Mouse (Mus musculus) midbrain, embryonic 12.5 days (tissue): ENCODE measurements at regions not wholly inside any gene's neighbourhood (a gene's known extent, or its start where the extent isn't known, plus 50 kb on each side); places are given as distances from the start of the nearest gene placed in this dataset.

Source experiments
- ATAC-seq: fragments of 200-750 bp; cut with Nextera tagmentation; 2 replicates; pipeline ENCODE4 v1.8.0; 2017; ENCODE audit warnings: low read depth, moderate TSS enrichment, moderate library complexity; ENCODE audit not compliant: low FRiP score
- H3K27ac ChIP-seq: fragments of 300-500 bp; sonication (generic); replicated peaks from 2 replicates; pipeline ENCODE4 v1.5.1; 2016; ENCODE audit warnings: mild to moderate bottlenecking
- H3K27me3 ChIP-seq: fragments of 300-500 bp; sonication (generic); 2 replicates; pipeline ENCODE4 v1.6.1; 2016; ENCODE audit warnings: mild to moderate bottlenecking
- H3K36me3 ChIP-seq: fragments of 300-500 bp; sonication (generic); 2 replicates; pipeline ENCODE4 v1.6.1; 2016
- H3K4me1 ChIP-seq: fragments of 300-500 bp; sonication (generic); 2 replicates; pipeline ENCODE4 v1.6.1; 2016
- H3K4me2 ChIP-seq: fragments of 300-500 bp; sonication (generic); replicated peaks from 2 replicates; pipeline ENCODE4 v1.6.1; 2016; ENCODE audit warnings: mild to moderate bottlenecking, moderate library complexity
- H3K4me3 ChIP-seq: fragments of 300-500 bp; sonication (generic); 2 replicates; pipeline ENCODE4 v1.5.1; 2016; ENCODE audit warnings: mild to moderate bottlenecking
- H3K9ac ChIP-seq: fragments of 300-500 bp; sonication (generic); replicated peaks from 2 replicates; pipeline ENCODE4 v1.6.1; 2016; ENCODE audit warnings: mild to moderate bottlenecking, moderate library complexity
- H3K9me3 ChIP-seq: fragments of 300-500 bp; sonication (generic); 2 replicates; pipeline ENCODE4 v1.6.1; 2016; ENCODE audit warnings: mild to moderate bottlenecking
- WGBS: fragments of 180-500 bp; shearing (Covaris S2); methylation state at CpG from one replicate; pipeline ENCODE4 v1.1.7; 2016; 5-methylcytosine and 5-hydroxymethylcytosine counted together

DNA sequence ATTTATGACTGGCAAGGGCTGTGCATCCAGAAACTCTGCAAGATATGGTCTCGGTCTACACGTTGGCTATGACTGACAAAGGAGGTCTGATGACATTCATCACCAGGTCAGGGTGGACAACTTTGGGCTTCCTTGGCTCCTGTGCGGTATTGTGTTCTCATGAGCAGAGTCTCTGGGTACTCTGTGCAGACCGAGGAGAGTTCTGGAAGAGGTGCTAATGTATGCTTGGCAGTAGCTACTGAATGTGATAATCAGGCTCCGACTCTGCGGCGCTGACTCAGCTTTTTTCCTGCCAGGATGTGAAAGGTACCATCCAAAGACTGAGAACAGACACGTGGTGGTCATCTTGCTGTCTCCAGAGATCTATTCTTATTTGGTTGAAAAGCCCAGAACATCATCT is 94.5 kb upstream of the Oxgr1 start:
- no peak overlapping the region for H3K4me3 ChIP-seq
- no peaks in the 10 kb centered on the region for H3K36me3 ChIP-seq
- H3K4me2 ChIP-seq: no peak overlapping the region
- H3K27me3 ChIP-seq: peaks cover 47% of the 10 kb centered on the region
- peaks cover 16% of the 10 kb centered on the region for H3K4me1 ChIP-seq
- no peak overlapping the region for H3K9ac ChIP-seq
- WGBS: 90% methylated on average over 8 of the region's 8 CpGs
- no peak for ATAC-seq
- no peaks in the 10 kb centered on the region for H3K9me3 ChIP-seq
- no peak overlapping the region for H3K27ac ChIP-seq

DNA sequence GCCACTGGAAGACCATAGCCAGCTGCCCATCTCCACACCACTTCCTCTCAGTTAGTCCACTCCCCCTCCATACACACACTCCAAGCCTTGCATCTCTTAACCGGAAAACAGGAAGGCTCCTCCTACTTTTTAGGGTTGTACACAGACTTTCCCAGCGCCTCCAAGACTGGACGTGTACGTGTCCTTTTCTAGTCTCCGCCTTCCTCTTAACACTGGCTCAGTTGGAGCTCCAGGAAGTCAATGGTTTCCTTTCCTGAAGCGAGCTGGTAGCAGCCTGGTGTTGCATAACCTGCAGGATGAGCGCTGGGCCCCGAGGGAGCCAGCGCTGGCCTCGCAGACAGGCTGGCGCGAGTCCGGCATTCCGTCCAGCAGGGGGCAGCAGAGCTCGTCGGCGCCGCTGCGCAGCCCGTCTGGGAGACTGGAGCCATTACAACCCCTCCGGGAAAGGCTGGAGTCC is 95.5 kb upstream of the Oxgr1 start:
- WGBS: 1% methylated on average over 21 of the region's 21 CpGs
- ATAC-seq: peak; percentile 89
- Histone ChIP-seq H3K9me3 (no peaks in the 10 kb centered on the region), H3K27ac (no peak overlapping the region), H3K36me3 (no peaks in the 10 kb centered on the region), H3K27me3 (peaks cover 47% of the 10 kb centered on the region), H3K4me2 (peak overlapping the region; percentile 49), H3K9ac (no peak overlapping the region), H3K4me1 (peaks cover 23% of the 10 kb centered on the region), H3K4me3 (peak overlapping the region; percentile 27)

DNA sequence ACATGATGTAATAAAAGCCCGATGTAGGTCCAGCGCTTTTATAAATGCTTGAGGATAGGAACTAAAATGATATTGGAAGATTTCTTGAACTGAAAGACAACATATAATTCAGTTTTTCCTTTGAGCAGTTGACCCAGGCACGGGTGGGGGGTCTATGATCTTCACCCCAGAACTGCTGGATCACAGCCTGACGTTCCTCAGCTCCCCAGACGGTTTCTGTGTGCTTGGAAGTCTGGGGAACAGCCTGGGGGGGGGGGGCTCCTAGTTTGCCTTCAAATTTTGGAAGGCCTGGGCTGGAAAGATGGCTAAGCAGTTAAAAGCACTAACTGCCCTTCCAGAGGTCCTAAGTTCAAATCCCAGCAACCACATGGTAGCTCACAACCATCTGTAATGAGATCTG is 96.3 kb upstream of the Oxgr1 start:
- no peaks in the 10 kb centered on the region for H3K9me3 ChIP-seq
- no peak overlapping the region for H3K27ac ChIP-seq
- H3K36me3 ChIP-seq: no peaks in the 10 kb centered on the region
- H3K4me3 ChIP-seq: no peak overlapping the region
- ATAC-seq: no peak
- no peak overlapping the region for H3K4me2 ChIP-seq
- H3K4me1 ChIP-seq: peaks cover 24% of the 10 kb centered on the region
- no peak overlapping the region for H3K9ac ChIP-seq
- WGBS: 66% methylated on average over 5 of the region's 5 CpGs
- H3K27me3 ChIP-seq: peaks cover 47% of the 10 kb centered on the region

DNA sequence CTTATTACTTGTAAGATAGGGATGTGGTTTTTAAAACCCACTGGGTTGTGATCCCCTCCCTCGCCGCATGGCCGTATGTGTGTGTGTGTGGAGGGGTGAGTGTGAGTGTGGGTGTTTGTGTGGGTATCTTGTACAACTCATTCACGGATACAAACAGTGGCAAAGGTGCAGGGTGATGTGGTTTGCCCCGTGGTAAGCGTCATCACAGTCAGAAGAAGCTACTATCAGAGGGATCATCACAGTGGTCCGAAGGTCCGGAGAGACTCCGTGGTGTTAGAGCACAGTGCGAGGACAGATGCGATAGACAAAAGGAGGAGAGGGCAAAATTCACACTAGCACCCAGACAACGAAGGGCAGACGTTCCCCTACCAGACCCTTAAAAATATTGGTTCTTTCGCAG is 97.0 kb upstream of the Oxgr1 start:
- no peak overlapping the region for H3K4me2 ChIP-seq
- WGBS: 86% methylated on average over 14 of the region's 14 CpGs

DNA sequence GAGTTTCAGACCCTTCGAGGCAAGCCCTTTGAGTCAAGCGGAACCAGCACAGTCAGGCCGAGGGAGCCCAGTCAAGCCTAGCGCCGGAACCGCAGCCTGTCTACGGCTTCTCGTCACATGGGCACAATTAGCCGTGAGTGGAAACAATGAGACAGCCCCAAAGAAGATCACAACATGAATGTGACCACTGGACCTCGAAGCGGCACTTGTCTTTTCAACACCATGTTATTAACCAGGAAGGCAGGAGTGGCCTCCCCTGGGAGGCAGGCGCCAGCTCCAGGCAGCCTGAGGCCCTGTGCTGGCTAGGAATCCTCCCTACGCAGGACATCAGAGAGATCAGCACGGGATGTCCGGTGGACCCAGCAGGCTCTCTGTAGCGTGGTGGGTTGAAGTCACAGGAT is 97.4 kb upstream of the Oxgr1 start:
- ATAC-seq: no peak
- 32% methylated on average over 16 of the region's 16 CpGs for WGBS
- Histone ChIP-seq H3K4me2 (no peak overlapping the region), H3K9me3 (no peaks in the 10 kb centered on the region), H3K27me3 (peaks cover 54% of the 10 kb centered on the region), H3K36me3 (no peaks in the 10 kb centered on the region), H3K9ac (no peak overlapping the region), H3K4me1 (peaks cover 22% of the 10 kb centered on the region), H3K4me3 (no peak overlapping the region), H3K27ac (no peak overlapping the region)

More for the DNA sequence above, 97.0 kb upstream of the Oxgr1 start:
- no peak overlapping the region for H3K27ac ChIP-seq
- no peaks in the 10 kb centered on the region for H3K9me3 ChIP-seq
- no peak overlapping the region for H3K4me3 ChIP-seq
- no peak overlapping the region for H3K9ac ChIP-seq
- H3K27me3 ChIP-seq: peaks cover 51% of the 10 kb centered on the region
- peaks cover 22% of the 10 kb centered on the region for H3K4me1 ChIP-seq
- no peaks in the 10 kb centered on the region for H3K36me3 ChIP-seq
- ATAC-seq: no peak

DNA sequence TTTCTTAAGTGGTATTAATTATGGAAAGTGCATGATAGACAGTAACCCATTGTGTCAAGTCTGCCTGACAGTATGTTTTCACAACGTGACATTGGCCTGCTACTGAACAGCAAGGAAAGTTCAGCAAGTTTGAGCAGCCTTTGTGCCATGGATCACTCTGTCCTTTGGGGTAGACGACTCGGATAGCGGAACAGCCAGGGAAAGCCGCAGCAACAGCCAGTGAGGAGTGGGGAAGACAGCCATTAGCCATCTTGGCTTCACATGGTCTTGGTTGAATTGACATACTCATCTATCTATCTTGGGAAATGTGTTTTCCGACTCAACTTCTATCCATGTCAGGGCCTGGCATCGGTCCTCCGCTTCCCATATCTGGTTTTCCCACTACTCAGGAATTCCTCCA is 98.0 kb upstream of the Oxgr1 start:
- Histone ChIP-seq H3K4me2 (no peak overlapping the region), H3K36me3 (no peaks in the 10 kb centered on the region), H3K4me1 (peaks cover 22% of the 10 kb centered on the region), H3K27me3 (peaks cover 53% of the 10 kb centered on the region), H3K4me3 (no peak overlapping the region), H3K9ac (no peak overlapping the region), H3K9me3 (no peaks in the 10 kb centered on the region), H3K27ac (no peak overlapping the region)
- 92% methylated on average over 8 of the region's 8 CpGs for WGBS
- ATAC-seq: no peak

DNA sequence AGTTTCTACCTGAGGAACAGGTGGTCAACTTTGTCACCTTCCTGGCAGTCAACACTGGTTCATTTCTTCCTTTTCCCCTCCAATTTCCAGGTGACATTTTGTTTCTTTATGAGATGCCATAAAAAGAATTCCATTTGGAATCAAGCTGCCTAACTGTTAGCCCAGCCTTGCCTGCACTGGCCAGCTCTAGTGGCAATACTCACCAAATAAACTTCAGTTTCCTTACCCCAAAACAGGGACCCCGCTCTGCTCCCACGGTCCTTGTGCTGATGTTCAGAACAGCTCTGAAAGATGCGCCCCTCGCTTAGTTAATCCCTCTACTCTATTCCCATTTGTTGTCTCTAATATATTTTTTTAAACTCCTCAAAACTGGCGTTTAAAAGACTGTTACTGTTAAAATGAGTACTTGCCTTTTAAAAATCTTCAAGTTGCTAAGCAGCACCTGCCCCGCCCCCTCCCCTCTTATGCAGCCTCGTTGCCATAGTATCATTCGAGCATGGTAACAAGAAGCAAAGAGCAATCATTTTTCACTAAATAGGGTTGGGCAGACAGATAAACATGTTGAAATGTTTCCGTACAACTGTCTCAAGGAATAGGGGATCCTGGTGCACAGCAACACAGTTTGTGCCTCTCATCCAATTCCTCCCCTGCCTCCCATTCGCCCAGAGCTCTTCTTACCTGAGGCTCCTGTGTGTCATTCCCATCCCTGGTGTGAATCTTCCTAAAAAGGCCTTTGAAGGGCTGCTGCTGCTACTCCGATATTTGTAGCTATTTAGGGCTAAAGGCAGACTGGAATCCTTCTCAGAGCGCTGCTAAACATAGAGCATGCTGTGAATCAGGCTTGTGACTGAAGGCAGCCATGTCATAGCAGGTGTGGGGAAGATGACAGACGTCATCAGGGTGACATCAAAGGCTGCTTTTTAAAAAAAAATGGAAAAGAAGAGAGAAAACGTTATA is 98.8 kb upstream of the Oxgr1 start:
- 63% methylated on average over 14 of the region's 14 CpGs for WGBS
- Histone ChIP-seq H3K27me3 (peaks cover 48% of the 10 kb centered on the region), H3K27ac (no peak overlapping the region)

DNA sequence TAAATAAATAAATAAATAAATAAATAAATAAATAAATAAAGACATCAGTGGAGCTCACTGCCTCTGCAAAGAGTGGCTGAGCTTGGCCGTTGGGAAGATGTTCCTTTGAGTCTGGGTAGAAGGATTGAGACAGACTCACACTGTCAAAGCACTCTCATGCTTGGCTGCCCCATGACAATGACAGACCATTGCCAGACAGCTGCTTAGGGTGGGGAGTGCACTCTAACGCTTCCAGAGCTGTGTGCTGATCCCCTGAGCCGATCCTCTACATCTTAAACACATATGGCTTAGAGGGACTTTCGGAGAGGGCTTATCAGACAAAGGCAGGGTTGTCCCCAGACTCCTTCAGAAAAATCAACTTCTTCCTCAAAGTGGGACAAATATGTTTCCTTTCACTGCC is 100.0 kb upstream of the Oxgr1 start:
- H3K27me3 ChIP-seq: peaks cover 45% of the 10 kb centered on the region
- H3K9ac ChIP-seq: no peak overlapping the region
- H3K27ac ChIP-seq: no peak overlapping the region
- no peak overlapping the region for H3K4me3 ChIP-seq
- H3K4me1 ChIP-seq: peaks cover 22% of the 10 kb centered on the region
- no peaks in the 10 kb centered on the region for H3K9me3 ChIP-seq
- 9% methylated on average over 4 of the region's 4 CpGs for WGBS
- no peak overlapping the region for H3K4me2 ChIP-seq
- peak; percentile 39 for ATAC-seq
- H3K36me3 ChIP-seq: no peaks in the 10 kb centered on the region

More for the DNA sequence above, 98.8 kb upstream of the Oxgr1 start:
- H3K4me3 ChIP-seq: no peak overlapping the region
- peaks cover 22% of the 10 kb centered on the region for H3K4me1 ChIP-seq
- no peaks in the 10 kb centered on the region for H3K36me3 ChIP-seq
- H3K4me2 ChIP-seq: no peak overlapping the region
- no peaks in the 10 kb centered on the region for H3K9me3 ChIP-seq
- no peak overlapping the region for H3K9ac ChIP-seq
- no peak for ATAC-seq

DNA sequence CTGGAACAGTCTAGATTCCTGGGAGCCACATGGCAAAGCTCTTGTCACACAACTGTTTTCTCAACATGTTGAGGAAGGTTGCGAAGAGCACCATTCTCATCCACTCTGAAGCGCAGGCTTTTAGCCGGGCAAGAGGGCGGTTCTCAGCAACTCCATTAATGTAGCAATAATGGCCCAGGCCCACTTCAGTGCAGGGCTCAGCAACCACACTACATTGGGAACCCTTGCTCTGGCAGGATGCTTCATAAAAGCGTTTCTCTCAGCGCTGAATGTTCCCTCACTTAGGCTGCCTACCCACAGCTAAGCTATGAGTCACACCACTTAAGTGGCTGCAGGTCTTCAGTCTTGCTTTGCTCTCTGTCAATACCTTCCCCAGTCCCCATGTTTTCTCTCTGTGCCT is 102.2 kb upstream of the Oxgr1 start:
- no peak overlapping the region for H3K27ac ChIP-seq
- H3K9me3 ChIP-seq: no peaks in the 10 kb centered on the region
- peaks cover 16% of the 10 kb centered on the region; the same call in 1 of the 2 replicates for H3K4me1 ChIP-seq
- WGBS: 89% methylated on average over 6 of the region's 6 CpGs
- no peaks in the 10 kb centered on the region for H3K36me3 ChIP-seq
- no peak overlapping the region for H3K4me2 ChIP-seq
- ATAC-seq: no peak
- H3K9ac ChIP-seq: no peak overlapping the region
- H3K4me3 ChIP-seq: no peak overlapping the region
- H3K27me3 ChIP-seq: peaks cover 37% of the 10 kb centered on the region

DNA sequence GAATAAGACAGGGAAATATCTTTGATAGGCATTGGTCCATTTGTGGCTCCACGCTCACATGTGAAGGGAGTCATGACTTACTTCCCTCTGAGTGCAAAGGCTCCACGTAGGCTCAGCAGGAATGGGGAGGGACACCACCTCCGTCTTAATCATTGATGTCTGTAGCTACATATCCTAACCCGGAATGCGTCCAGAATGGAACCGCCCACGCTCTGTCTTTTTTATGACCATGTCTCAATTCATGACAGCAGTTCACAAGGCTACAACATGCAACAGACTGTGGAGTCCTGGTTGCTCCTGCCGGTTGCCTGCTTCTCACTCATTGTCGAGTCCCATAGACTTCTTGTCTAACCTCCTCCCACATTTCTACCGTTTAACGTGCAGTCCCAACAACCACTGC is 104.1 kb upstream of the Oxgr1 start:
- ATAC-seq: no peak

DNA sequence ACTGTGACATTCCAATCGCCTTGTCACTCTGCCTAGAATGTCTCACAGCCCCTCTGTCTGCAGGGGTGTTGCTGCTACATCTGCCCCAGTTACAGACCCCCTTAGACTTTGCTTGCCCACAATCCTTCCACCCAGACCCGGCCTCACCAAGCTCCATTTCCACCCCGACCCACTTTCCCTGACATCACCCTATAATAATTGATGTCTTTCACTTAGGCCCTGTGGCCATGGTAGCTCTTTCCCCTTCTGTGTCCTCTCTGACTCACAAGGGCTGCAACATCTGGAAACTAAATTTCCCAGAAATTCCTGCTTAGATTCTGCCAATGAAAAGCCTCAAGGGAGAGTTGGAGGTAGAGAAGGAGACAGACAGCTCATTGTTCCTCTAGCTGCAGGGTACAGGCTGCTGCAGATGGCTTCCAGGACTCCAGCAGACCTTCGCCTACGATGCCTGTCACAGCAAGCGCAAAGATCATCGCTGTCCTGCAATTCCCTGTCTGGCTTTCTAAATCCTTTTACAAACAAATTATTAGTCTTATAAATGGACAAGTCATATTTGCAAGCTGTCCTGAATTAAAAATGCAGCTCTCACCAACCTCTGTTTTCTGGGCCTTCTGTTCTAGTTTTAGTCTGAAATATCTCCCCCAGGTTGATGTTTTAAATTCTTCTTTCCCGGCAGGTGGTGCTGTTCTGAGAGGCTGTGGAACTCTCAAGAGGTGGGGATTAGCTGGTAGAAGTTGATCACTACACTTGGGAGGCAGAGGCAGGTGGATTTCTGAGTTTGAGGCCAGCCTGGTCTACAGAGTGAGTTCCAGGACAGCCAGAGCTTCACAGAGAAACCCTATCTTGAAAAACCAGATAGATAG is 104.9 kb upstream of the Oxgr1 start:
- no peak for ATAC-seq
- 80% methylated on average over 8 of the region's 8 CpGs for WGBS

More for the DNA sequence above, 104.1 kb upstream of the Oxgr1 start:
- Histone ChIP-seq H3K36me3 (no peaks in the 10 kb centered on the region), H3K9me3 (no peaks in the 10 kb centered on the region), H3K9ac (no peak overlapping the region), H3K4me1 (0 out of 2 replicates have a peak, but pooled peaks cover 10% of the 10 kb centered on the region), H3K4me3 (no peak overlapping the region), H3K4me2 (no peak overlapping the region), H3K27me3 (peaks cover 23% of the 10 kb centered on the region), H3K27ac (no peak overlapping the region)
- 85% methylated on average over 11 of the region's 11 CpGs for WGBS

DNA sequence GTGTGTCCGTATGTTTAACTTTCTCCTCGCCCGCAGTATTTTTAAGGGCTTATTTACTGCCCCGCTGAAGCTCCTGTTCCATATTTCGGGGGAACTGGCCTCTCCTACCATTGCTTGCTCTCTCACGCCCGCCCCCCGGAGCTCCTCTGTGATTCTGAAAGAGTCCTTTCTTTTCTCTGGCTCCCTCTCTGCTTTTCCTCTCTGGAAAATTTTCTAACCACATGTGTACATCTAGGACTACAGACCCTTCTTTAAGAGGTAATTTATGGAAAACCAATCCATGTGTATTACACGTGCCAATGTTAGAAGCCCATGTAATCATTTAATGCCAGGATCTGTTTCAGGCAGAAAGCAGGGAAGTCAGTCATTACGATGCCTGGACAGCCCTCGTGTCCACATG is 106.6 kb upstream of the Oxgr1 start:
- WGBS: 86% methylated on average over 11 of the region's 11 CpGs
- H3K27ac ChIP-seq: no peak overlapping the region
- ATAC-seq: no peak
- H3K4me1 ChIP-seq: no peaks in the 10 kb centered on the region
- H3K4me2 ChIP-seq: no peak overlapping the region
- H3K9ac ChIP-seq: no peak overlapping the region
- no peak overlapping the region for H3K4me3 ChIP-seq
- H3K9me3 ChIP-seq: no peaks in the 10 kb centered on the region
- no peaks in the 10 kb centered on the region for H3K36me3 ChIP-seq
- peaks cover 27% of the 10 kb centered on the region; the same call in 1 of the 2 replicates for H3K27me3 ChIP-seq

More for the DNA sequence above, 104.9 kb upstream of the Oxgr1 start:
- Histone ChIP-seq H3K27me3 (peaks cover 23% of the 10 kb centered on the region), H3K4me1 (0 out of 2 replicates have a peak, but pooled peaks cover 6% of the 10 kb centered on the region), H3K4me3 (no peak overlapping the region), H3K9ac (no peak overlapping the region), H3K4me2 (no peak overlapping the region), H3K36me3 (no peaks in the 10 kb centered on the region), H3K27ac (no peak overlapping the region), H3K9me3 (no peaks in the 10 kb centered on the region)
